Mouse (Mus musculus) midbrain, embryonic 16.5 days (tissue): ENCODE results near the gene Prickle2. TPM values are rescaled to one million over a fixed set of nuclear protein-coding genes. Genes with fewer than 3 reads are reported as not detected.

Experiments used
- ATAC-seq: fragments of 200-750 bp; cut with Nextera tagmentation; 2 replicates; pipeline ENCODE4 v1.8.0; 2017; ENCODE audit warnings: moderate TSS enrichment
- H3K27ac ChIP-seq: fragments of 300-500 bp; sonication (generic); 2 replicates; pipeline ENCODE4 v1.5.1; 2014; ENCODE audit warnings: mild to moderate bottlenecking, low read length, mixed read lengths
- H3K27me3 ChIP-seq: fragments of 300-500 bp; sonication (generic); 2 replicates; pipeline ENCODE4 v1.6.1; 2014; ENCODE audit warnings: low read depth, low read length, mixed read lengths; ENCODE audit not compliant: control insufficient read depth, insufficient read depth
- H3K36me3 ChIP-seq: fragments of 300-500 bp; sonication (generic); 2 replicates; pipeline ENCODE4 v1.6.1; 2014; ENCODE audit warnings: mild to moderate bottlenecking, low read length, moderate library complexity, mixed read lengths; ENCODE audit not compliant: control insufficient read depth, insufficient read depth
- H3K4me1 ChIP-seq: fragments of 300-500 bp; sonication (generic); 2 replicates; pipeline ENCODE4 v1.6.1; 2014; ENCODE audit warnings: mild to moderate bottlenecking, low read length, mixed read lengths; ENCODE audit not compliant: control insufficient read depth, insufficient read depth
- H3K4me2 ChIP-seq: fragments of 300-500 bp; sonication (generic); 2 replicates; pipeline ENCODE4 v1.6.1; 2014; ENCODE audit warnings: mild to moderate bottlenecking, low read length, mixed read lengths
- H3K4me3 ChIP-seq: fragments of 300-500 bp; sonication (generic); 2 replicates; pipeline ENCODE4 v1.5.1; 2014; ENCODE audit warnings: low read depth, mild to moderate bottlenecking, low read length, moderate library complexity, mixed read lengths
- H3K9ac ChIP-seq: fragments of 300-500 bp; sonication (generic); 2 replicates; pipeline ENCODE4 v1.6.1; 2014; ENCODE audit warnings: low read depth, low read length, mixed read lengths
- H3K9me3 ChIP-seq: fragments of 300-500 bp; sonication (generic); replicated peaks from 2 replicates; pipeline ENCODE4 v1.6.1; 2014; ENCODE audit warnings: mild to moderate bottlenecking, low read length, mixed read lengths; ENCODE audit not compliant: control insufficient read depth, poor library complexity, severe bottlenecking
- WGBS: fragments of 180-500 bp; shearing (Covaris S2); extraction: QIAGEN DNeasy Blood & Tissue Kit; methylation state at CpG from one replicate; pipeline ENCODE4 v1.1.7; 2014; 5-methylcytosine and 5-hydroxymethylcytosine counted together
- polyA plus RNA-seq: library from polyadenylated mRNA; unstranded; fragments of >200 nt; fragmentation: Nextera tagmentation; extraction: Ambion mirVana; gene quantifications from 2 replicates; pipeline ENCODE4 v1.2.1, GENCODE M21; 2015

Gene Prickle2
- polyA plus RNA-seq, 1 experiment from 2014 or later, result 16.5 TPM

DNA sequence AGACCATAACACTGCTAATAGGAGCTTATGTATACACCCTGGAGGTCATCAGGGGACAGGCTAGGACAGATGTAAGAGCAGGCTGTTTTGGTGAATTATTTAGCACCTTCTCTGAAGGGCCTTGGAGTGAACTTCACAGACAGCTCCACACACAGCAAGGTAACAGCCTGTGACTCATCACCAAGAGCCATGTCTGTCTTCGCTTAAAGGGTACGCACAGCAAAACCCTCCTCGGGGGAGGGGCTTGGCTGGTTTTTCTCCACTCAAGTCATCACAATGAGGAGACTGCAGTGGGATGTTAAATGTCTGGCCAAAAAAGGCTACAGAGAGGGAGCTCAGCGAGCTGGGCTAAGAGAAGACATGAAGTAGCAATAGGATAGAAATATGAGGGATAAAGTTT lies 206.5 kb downstream of the Prickle2 start:
- Histone ChIP-seq H3K9me3 (0 out of 2 replicates have a peak, but pooled peaks cover 2% of the 10 kb centered on the region), H3K9ac (no peak overlapping the region), H3K36me3 (no peaks in the 10 kb centered on the region), H3K4me1 (peaks cover 9% of the 10 kb centered on the region; the same call in 1 of the 2 replicates), H3K4me2 (no peak overlapping the region), H3K27ac (no peak overlapping the region), H3K27me3 (no peaks in the 10 kb centered on the region), H3K4me3 (no peak overlapping the region)
- WGBS, result 81% methylated on average over 4 of the region's 4 CpGs
- ATAC-seq, result no peak

DNA sequence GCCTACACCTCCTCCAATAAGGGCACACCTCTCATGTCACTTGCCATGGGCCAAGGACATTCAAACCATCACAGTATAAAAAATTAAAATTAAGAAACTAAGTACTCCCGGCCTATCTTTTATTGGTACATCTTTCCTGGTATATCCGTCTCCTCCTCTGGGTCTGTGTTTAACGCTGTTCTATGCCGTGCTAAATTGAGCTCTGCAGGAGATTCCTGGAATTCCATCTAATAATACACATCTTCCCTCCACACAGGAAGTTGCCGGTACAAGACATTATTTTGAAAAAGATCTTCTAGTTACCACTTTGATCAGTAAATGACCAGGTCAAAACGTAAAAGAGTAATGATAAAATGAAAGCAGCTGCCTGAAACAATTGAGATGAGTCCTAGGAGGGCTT lies 207.4 kb downstream of the Prickle2 start:
- 60% methylated on average over 6 of the region's 6 CpGs for WGBS

DNA sequence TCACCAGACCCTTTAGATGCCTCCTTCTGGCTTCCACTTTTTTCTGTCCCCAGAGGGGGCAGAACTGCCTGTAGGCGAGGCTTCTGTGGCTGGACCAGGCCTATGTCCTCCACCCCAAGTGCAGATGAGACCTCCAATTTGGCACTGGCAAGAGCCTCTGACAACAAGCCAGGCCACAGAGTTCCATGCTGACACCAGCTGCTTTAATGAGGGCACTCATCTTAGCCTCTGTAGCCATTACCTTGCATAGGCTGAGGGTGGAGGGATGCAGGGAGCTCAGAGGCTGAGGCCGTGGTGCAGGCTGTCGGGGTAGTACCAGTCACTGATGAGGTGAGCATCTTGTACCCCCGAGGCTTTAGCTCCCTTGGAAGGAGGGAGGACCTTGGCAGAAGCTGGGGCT lies 208.7 kb downstream of the Prickle2 start:
- ATAC-seq, result 0 out of 2 replicates have a peak, but pooled peaks have one; percentile 39
- H3K27me3 ChIP-seq, result no peaks in the 10 kb centered on the region
- H3K36me3 ChIP-seq, result no peaks in the 10 kb centered on the region
- 74% methylated on average over 4 of the region's 4 CpGs for WGBS
- no peak overlapping the region for H3K27ac ChIP-seq
- no peak overlapping the region for H3K4me2 ChIP-seq
- no peaks in the 10 kb centered on the region for H3K9me3 ChIP-seq
- H3K9ac ChIP-seq, result no peak overlapping the region
- peaks cover 9% of the 10 kb centered on the region; the same call in 1 of the 2 replicates for H3K4me1 ChIP-seq
- no peak overlapping the region for H3K4me3 ChIP-seq

More for the DNA sequence above, 207.4 kb downstream of the Prickle2 start:
- Histone ChIP-seq H3K4me2 (no peak overlapping the region), H3K27me3 (no peaks in the 10 kb centered on the region), H3K9ac (no peak overlapping the region), H3K36me3 (no peaks in the 10 kb centered on the region), H3K9me3 (no peaks in the 10 kb centered on the region), H3K4me3 (no peak overlapping the region), H3K27ac (no peak overlapping the region), H3K4me1 (peaks cover 9% of the 10 kb centered on the region; the same call in 1 of the 2 replicates)
- no peak for ATAC-seq

DNA sequence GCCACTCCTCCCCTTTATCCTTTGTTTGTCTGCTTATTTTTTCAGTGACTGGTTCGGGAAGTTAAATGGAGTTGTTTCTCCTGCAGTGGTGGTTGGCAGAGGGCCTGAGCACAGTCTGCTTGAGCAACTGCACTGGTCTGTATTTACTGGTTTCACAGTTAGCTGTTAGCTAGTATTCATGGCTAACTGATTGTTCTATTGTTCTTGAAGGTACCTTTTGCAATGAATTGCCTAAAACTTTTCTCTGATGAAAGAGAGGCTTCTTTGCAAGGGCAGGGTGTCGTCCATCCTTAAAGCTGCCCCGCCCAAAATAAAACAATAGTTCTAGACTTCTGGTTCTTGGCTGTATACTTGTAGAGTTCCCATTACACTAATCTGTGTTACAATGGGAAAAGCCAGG lies 210.5 kb downstream of the Prickle2 start:
- ATAC-seq, result no peak
- Histone ChIP-seq H3K27me3 (no peaks in the 10 kb centered on the region), H3K4me3 (no peak overlapping the region), H3K27ac (no peak overlapping the region), H3K9me3 (no peaks in the 10 kb centered on the region), H3K4me2 (no peak overlapping the region), H3K4me1 (peaks cover 9% of the 10 kb centered on the region; the same call in 1 of the 2 replicates), H3K36me3 (no peaks in the 10 kb centered on the region), H3K9ac (no peak overlapping the region)
- 68% methylated on average over 3 of the region's 3 CpGs for WGBS

DNA sequence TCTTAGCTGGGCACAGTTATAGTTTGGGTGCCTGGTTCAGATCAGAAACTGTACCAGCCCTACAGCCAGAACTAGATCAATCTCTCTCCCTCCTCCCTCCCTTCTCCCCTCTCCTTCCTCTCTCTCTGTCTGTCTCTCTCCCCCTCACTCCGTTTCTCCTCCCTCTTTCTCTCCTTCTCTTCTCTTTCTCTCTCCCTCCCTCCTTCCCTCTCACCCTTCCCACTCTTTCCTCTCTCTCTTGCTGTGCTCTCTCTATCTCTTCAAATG lies 224.3 kb downstream of the Prickle2 start:
- H3K27me3 ChIP-seq, result no peaks in the 10 kb centered on the region
- H3K9me3 ChIP-seq, result no peaks in the 10 kb centered on the region
- peaks cover 41% of the 10 kb centered on the region for H3K4me1 ChIP-seq
- peak overlapping the region; percentile 56 for H3K4me3 ChIP-seq
- peak overlapping the region; percentile 65 for H3K4me2 ChIP-seq
- no peaks in the 10 kb centered on the region for H3K36me3 ChIP-seq
- 0% methylated on average over 1 of the region's 1 CpGs for WGBS
- peak overlapping the region; percentile 90 for H3K27ac ChIP-seq
- ATAC-seq, result peak; percentile 57
- H3K9ac ChIP-seq, result peak overlapping the region; percentile 73

DNA sequence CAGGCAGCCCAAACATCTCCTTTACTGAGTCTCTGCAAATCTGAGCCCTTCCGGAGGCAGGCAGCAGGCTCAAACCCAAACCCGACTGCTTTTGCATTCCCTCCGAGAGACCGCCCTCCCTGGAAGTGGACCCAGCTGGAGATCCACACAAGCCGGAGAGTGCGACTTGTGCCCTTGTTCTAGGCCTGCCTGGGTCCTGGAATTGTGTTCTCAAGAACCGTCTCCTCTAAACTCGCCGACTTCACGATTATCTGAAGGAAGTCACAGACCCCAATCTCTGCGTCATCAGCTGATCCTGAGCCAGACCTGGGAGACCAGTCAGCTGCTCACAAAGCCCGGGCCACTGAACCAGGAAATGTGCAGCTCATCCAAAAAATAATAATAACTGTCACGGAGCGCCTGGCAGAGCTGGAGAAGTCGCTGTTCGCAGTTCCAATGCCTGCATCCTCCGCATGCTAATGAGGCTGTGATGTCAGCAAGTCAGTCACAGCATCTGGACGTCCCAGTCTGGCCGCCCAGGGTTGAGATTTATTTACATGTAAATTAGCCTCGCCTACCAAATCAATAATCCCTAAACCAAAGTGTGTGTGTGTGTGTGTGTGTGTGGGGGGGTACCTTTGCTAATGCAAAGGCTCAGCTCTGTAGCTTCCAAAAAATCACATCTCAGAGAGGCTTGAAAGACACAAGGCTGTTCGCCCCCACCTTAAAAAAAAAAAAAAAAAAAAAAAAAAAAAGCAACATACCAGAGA lies 224.8 kb downstream of the Prickle2 start:
- Histone ChIP-seq H3K9me3 (no peaks in the 10 kb centered on the region), H3K4me2 (peak overlapping the region; percentile 65), H3K27ac (peak overlapping the region; percentile 90), H3K36me3 (no peaks in the 10 kb centered on the region), H3K4me1 (peaks cover 41% of the 10 kb centered on the region), H3K9ac (peak overlapping the region; percentile 73), H3K27me3 (no peaks in the 10 kb centered on the region), H3K4me3 (peak overlapping the region; percentile 56)
- peak; percentile 86 for ATAC-seq
- WGBS, result under 1% methylated on average over 21 of the region's 21 CpGs

DNA sequence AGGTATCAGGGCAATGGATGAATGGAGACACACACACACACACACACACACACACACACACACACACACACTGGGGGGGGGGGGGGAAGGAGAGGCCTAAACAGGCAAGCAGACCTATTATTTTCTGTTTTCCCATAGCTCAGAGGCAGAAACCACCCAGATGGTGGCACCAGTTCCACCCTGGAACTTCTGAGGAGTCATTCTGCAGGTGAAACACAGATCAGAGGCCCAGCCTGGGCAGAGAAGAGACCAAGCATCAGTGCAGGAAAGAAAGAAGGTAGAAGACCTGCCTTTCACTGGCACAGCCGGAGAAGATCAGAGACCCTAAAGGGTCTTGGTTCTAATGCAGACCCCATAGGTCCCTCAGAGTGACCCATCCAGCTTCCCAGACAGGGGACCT lies 227.3 kb downstream of the Prickle2 start:
- no peak for ATAC-seq
- peaks cover 41% of the 10 kb centered on the region for H3K4me1 ChIP-seq
- H3K9me3 ChIP-seq, result no peaks in the 10 kb centered on the region
- no peaks in the 10 kb centered on the region for H3K27me3 ChIP-seq
- peak overlapping the region; percentile 56 for H3K4me3 ChIP-seq
- peak overlapping the region; percentile 65 for H3K4me2 ChIP-seq
- peak overlapping the region; percentile 73; the same call in 1 of the 2 replicates for H3K9ac ChIP-seq
- no peak overlapping the region; the same call in 1 of the 2 replicates for H3K27ac ChIP-seq
- H3K36me3 ChIP-seq, result no peaks in the 10 kb centered on the region
- WGBS, result 95% methylated on average over 1 of the region's 1 CpGs

- no peak for ATAC-seq
- H3K27ac ChIP-seq, result no peak overlapping the region
- H3K4me3 ChIP-seq, result no peak overlapping the region
These were observed 228.3 kb downstream of the Prickle2 start for GRCm38 (mm10) chr6:92477621-92478020.

DNA sequence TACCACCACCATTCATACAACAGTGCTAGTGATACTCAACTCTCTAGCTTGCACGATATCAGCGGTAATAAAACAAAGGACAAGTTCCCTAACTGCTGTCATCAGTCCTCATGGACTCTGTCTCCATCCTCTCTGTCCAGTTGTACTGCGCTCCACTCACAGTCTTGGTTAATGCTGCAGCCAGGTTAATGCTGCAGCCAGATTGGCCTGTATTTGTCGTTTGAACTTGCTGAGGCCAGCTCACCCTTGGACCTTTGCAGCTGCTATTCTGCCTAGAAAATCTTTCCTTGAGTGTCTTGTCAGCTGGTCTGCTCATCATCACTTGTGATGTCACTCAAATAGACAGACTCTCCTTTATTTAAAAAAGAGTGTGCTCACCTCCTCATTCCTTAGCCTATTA lies 236.5 kb downstream of the Prickle2 start:
- Histone ChIP-seq H3K27ac (0 out of 2 replicates have a peak overlapping the region, but pooled peaks have one; percentile 5), H3K4me2 (no peak overlapping the region), H3K9me3 (no peaks in the 10 kb centered on the region), H3K4me1 (peaks cover 32% of the 10 kb centered on the region), H3K9ac (no peak overlapping the region), H3K27me3 (no peaks in the 10 kb centered on the region), H3K36me3 (no peaks in the 10 kb centered on the region), H3K4me3 (no peak overlapping the region)
- WGBS, result 78% methylated on average over 4 of the region's 4 CpGs
- ATAC-seq, result no peak

More at GRCm38 (mm10) chr6:92477621-92478020, 228.3 kb downstream of the Prickle2 start:
- H3K4me2 ChIP-seq, result peak overlapping the region; percentile 65
- H3K9me3 ChIP-seq, result no peaks in the 10 kb centered on the region
- H3K4me1 ChIP-seq, result peaks cover 45% of the 10 kb centered on the region
- WGBS, result 84% methylated on average over 2 of the region's 2 CpGs
- H3K9ac ChIP-seq, result no peak overlapping the region
- H3K27me3 ChIP-seq, result no peaks in the 10 kb centered on the region
- H3K36me3 ChIP-seq, result no peaks in the 10 kb centered on the region
